In genomic region chr7:96740631-96741030, GRCm38 (mm10) we compare ENCODE assay signal across 22 mouse cellular contexts.
DNase-seq lines count a peak whose midpoint lies in the region; ATAC-seq and TF ChIP-seq lines count a peak whose summit lies in the region.
"Had no signal": no experiment of that assay in that cellular context is flagged by ENCODE, and none has a peak within 500 bp of the region (broad histone marks: within the 10 kb centered on the region; RNA-seq: fewer than 3 reads in every experiment).

No protein-coding gene starts in this region.

- no peak overlapping the region for H3K4me2 ChIP-seq in embryonic facial prominence, embryonic 15.5 days (replicated peaks)
- no peak overlapping the region for H3K4me2 ChIP-seq in limb, embryonic 14.5 days (replicated peaks; ENCODE audit: low read depth, low read length, severe bottlenecking)
- H3K4me2 ChIP-seq in stomach, postnatal 0 days (replicated peaks; ENCODE audit: low read depth), result no peak overlapping the region
- H3K4me2 ChIP-seq: forebrain, embryonic 15.5 days; heart, embryonic 11.5 days; heart, embryonic 15.5 days; hindbrain, embryonic 15.5 days had no signal

- H3K36me3 ChIP-seq in embryonic facial prominence, embryonic 15.5 days, result no peaks in the 10 kb centered on the region; the same call in 1 of the 2 replicates
- H3K36me3 ChIP-seq in limb, embryonic 14.5 days (ENCODE audit: control insufficient read depth, insufficient read depth, low read length), result peaks cover 18% of the 10 kb centered on the region
- no peaks in the 10 kb centered on the region for H3K36me3 ChIP-seq in stomach, postnatal 0 days (ENCODE audit: control insufficient read depth, insufficient read depth, low read length)
- H3K36me3 ChIP-seq: heart, embryonic 15.5 days had no signal

- no peak for ATAC-seq in embryonic facial prominence, embryonic 15.5 days (ENCODE audit: insufficient number of reproducible peaks, low FRiP score, low TSS enrichment, low read depth)
- no peak for ATAC-seq in limb, embryonic 14.5 days (ENCODE audit: low FRiP score, low read depth)
- no peak for ATAC-seq in stomach, postnatal 0 days (ENCODE audit: low FRiP score, low TSS enrichment)
- no peak for ATAC-seq in megakaryocyte, adult 5-6 weeks (ENCODE audit: poor library complexity, severe bottlenecking)
- ATAC-seq: forebrain, embryonic 15.5 days; inflammation-experienced regulatory T-cells, adult 6 months had no signal

- 26% methylated on average over 6 of the region's 6 CpGs for WGBS in embryonic facial prominence, embryonic 15.5 days
- 31% methylated on average over 6 of the region's 6 CpGs for WGBS in limb, embryonic 14.5 days
- 33% methylated on average over 6 of the region's 6 CpGs for WGBS in stomach, postnatal 0 days
- 88% methylated on average over 6 of the region's 6 CpGs for WGBS in cerebellum, adult 2 months

- TF ChIP-seq EP300 in stomach, postnatal 0 days (optimal IDR thresholded peaks at IDR 0.05), result no peak

- no peak for TF ChIP-seq CTCF in stomach, postnatal 0 days (IDR thresholded peaks at IDR 0.05; ENCODE audit: low read depth)
- no peak for TF ChIP-seq CTCF in cerebellum, adult 2 months (IDR thresholded peaks at IDR 0.05; ENCODE audit: borderline replicate concordance, insufficient read depth, low read depth, low read length)

- H3K27ac ChIP-seq in embryonic facial prominence, embryonic 15.5 days (replicated peaks), result peak overlapping the region; percentile 77
- no peak overlapping the region for H3K27ac ChIP-seq in limb, embryonic 14.5 days (replicated peaks; ENCODE audit: low read depth, low read length)
- 0 out of 2 replicates have a peak overlapping the region, but pooled peaks have one; percentile 66 for H3K27ac ChIP-seq in stomach, postnatal 0 days (replicated peaks)
- no peak overlapping the region for H3K27ac ChIP-seq in cerebellum, adult 2 months (ENCODE audit: insufficient read depth, low read length)
- H3K27ac ChIP-seq: forebrain, embryonic 15.5 days; heart, adult 2 months; heart, embryonic 15.5 days; hindbrain, embryonic 15.5 days had no signal

- peak; percentile 14 for DNase-seq in urinary bladder, postnatal 14 days (ENCODE audit: low spot score)
- DNase-seq in urinary bladder, postnatal 36 days (ENCODE audit: low spot score in 2 of 2), result no peak
- peak; percentile 24 for DNase-seq in limb, embryonic 14.5 days (ENCODE audit: low spot score)
- DNase-seq in stomach, postnatal 0 days (ENCODE audit: low spot score), result no peak
- no peak for DNase-seq in layer of hippocampus, postnatal 10 days (ENCODE audit: low spot score in 2 of 2)
- no peak for DNase-seq in cerebellum, adult 2 months
- DNase-seq: adrenal gland, postnatal 10 days; cerebellum, adult 11-12 months; cerebellum, adult 9-11 months; cerebellum, postnatal 36 days; gastrocnemius, postnatal 14 days; heart, adult 2 months; heart, postnatal 36 days had no signal

- peaks cover 34% of the 10 kb centered on the region for H3K4me1 ChIP-seq in embryonic facial prominence, embryonic 15.5 days
- peaks cover 28% of the 10 kb centered on the region for H3K4me1 ChIP-seq in limb, embryonic 14.5 days (ENCODE audit: control insufficient read depth, insufficient read depth, low read length)
- H3K4me1 ChIP-seq in stomach, postnatal 0 days (replicated peaks; ENCODE audit: control insufficient read depth, insufficient read depth), result no peaks in the 10 kb centered on the region
- no peaks in the 10 kb centered on the region for H3K4me1 ChIP-seq in cerebellum, adult 2 months (ENCODE audit: control insufficient read depth, insufficient read depth, low read length)
- H3K4me1 ChIP-seq: heart, embryonic 15.5 days had no signal

- H3K4me3 ChIP-seq in embryonic facial prominence, embryonic 15.5 days (replicated peaks), result no peak overlapping the region
- no peak overlapping the region for H3K4me3 ChIP-seq in limb, embryonic 14.5 days (replicated peaks; ENCODE audit: low read length)
- no peak overlapping the region for H3K4me3 ChIP-seq in stomach, postnatal 0 days (ENCODE audit: low read depth, low read length)
- no peak overlapping the region for H3K4me3 ChIP-seq in cerebellum, adult 2 months (replicated peaks; ENCODE audit: insufficient read depth, low read depth, low read length)
- H3K4me3 ChIP-seq: erythroblast, embryonic 14.5 days; forebrain, embryonic 10.5 days; forebrain, embryonic 15.5 days; heart, adult 2 months; heart, embryonic 15.5 days; hindbrain, embryonic 15.5 days had no signal

- H3K27me3 ChIP-seq in embryonic facial prominence, embryonic 15.5 days, result no peaks in the 10 kb centered on the region
- no peaks in the 10 kb centered on the region for H3K27me3 ChIP-seq in limb, embryonic 14.5 days (ENCODE audit: control insufficient read depth, insufficient read depth, low read length)
- no peaks in the 10 kb centered on the region for H3K27me3 ChIP-seq in stomach, postnatal 0 days (ENCODE audit: control insufficient read depth, insufficient read depth, low read length)
- no peaks in the 10 kb centered on the region for H3K27me3 ChIP-seq in cerebellum, adult 2 months (ENCODE audit: control insufficient read depth, insufficient read depth, low read length)
- H3K27me3 ChIP-seq: forebrain, embryonic 15.5 days; hindbrain, embryonic 15.5 days had no signal

- no peak for TF ChIP-seq POLR2A in limb, embryonic 14.5 days (IDR thresholded peaks at IDR 0.05; ENCODE audit: borderline replicate concordance, extremely low read depth, insufficient read depth, insufficient read length)
- no peak for TF ChIP-seq POLR2A in cerebellum, adult 2 months (IDR thresholded peaks at IDR 0.05; ENCODE audit: borderline replicate concordance, insufficient read depth, low read length)

- H3K9me3 ChIP-seq in embryonic facial prominence, embryonic 15.5 days (replicated peaks), result no peaks in the 10 kb centered on the region
- no peaks in the 10 kb centered on the region for H3K9me3 ChIP-seq in limb, embryonic 14.5 days (ENCODE audit: control insufficient read depth, low read length)
- no peaks in the 10 kb centered on the region for H3K9me3 ChIP-seq in stomach, postnatal 0 days (ENCODE audit: control insufficient read depth, low read length)
- H3K9me3 ChIP-seq: forebrain, embryonic 10.5 days; forebrain, embryonic 15.5 days; heart, embryonic 15.5 days; hindbrain, embryonic 15.5 days had no signal

- H3K9ac ChIP-seq in embryonic facial prominence, embryonic 15.5 days, result no peak overlapping the region
- no peak overlapping the region for H3K9ac ChIP-seq in limb, embryonic 14.5 days (ENCODE audit: low read depth, low read length, severe bottlenecking)
- H3K9ac ChIP-seq in stomach, postnatal 0 days (ENCODE audit: low read length), result no peak overlapping the region
- H3K9ac ChIP-seq: forebrain, embryonic 15.5 days; heart, embryonic 15.5 days; hindbrain, embryonic 15.5 days had no signal

Comparison
In these comparisons a context has a peak if more than half of its experiments do, and no peak if none do; other contexts are left out.
1. DNase-seq: peak in urinary bladder, postnatal 14 days (single experiment) and limb, embryonic 14.5 days (single experiment); none in urinary bladder, postnatal 36 days (0 of 2), stomach, postnatal 0 days (single experiment), layer of hippocampus, postnatal 10 days (0 of 2) and cerebellum, adult 2 months (0 of 2).
2. H3K27ac ChIP-seq: peak in embryonic facial prominence, embryonic 15.5 days (single experiment) and stomach, postnatal 0 days (single experiment); none in limb, embryonic 14.5 days (single experiment) and cerebellum, adult 2 months (single experiment).